Mouse (Mus musculus) adrenal gland, postnatal 36 days (tissue): ENCODE results near the gene H60c. TPM values are rescaled to one million over a fixed set of nuclear protein-coding genes. Genes with fewer than 3 reads are reported as not detected.
"Not testable (repeated sequence)": the region's sequence is repeated elsewhere in the genome, so short reads cannot be mapped to it uniquely, and the experiment has no call there.

Experiments used
- DNase-seq, 2 experiments: peaks; one replicate each; pipeline ENCODE4 v3.0.0; 2021; ENCODE audit warnings: mixed read lengths in 1 of 2
- long read RNA-seq, 2 experiments: library from polyadenylated mRNA; stranded (forward); transcript quantifications; one replicate each; pipeline ENCODE4 v2.0.0; 2021; ENCODE audit warnings: borderline sequencing depth in 2 of 2
- total RNA-seq, 2 experiments: library from RNA; stranded (reverse); gene quantifications; 2 replicates each; pipeline ENCODE4 v1.2.3; 2021

Gene H60c
- total RNA-seq, result not detected
- long read RNA-seq, experiment 1, result 0 reads
- long read RNA-seq, experiment 2, result 0 reads

GRCm38 (mm10) chr10:3267671-3268070 is at the start of gene H60c:
H60c (minus strand) TSS chr10:3267771.
- no peak for DNase-seq

GRCm38 (mm10) chr10:3308821-3309206 is 41.2 kb upstream of the H60c start:
- no peak for DNase-seq

- DNase-seq, result no peak
Observed at GRCm38 (mm10) chr10:3308180-3308820, 40.7 kb upstream of the H60c start.

GRCm38 (mm10) chr10:3307752-3308151 is 40.2 kb upstream of the H60c start:
- DNase-seq, result peak in 1 of 2 experiments; percentile 4

GRCm38 (mm10) chr10:3293969-3294368 is 26.4 kb upstream of the H60c start:
- DNase-seq, result no peak

- peak; percentile 23 to 40 for DNase-seq
Observed at GRCm38 (mm10) chr10:3281047-3281446, 13.5 kb upstream of the H60c start.

GRCm38 (mm10) chr10:3274065-3274464 is 6.5 kb upstream of the H60c start:
- DNase-seq, result no peak

- DNase-seq, result peak in 1 of 2 experiments; percentile 20
Observed at GRCm38 (mm10) chr10:3271036-3271435, 3.5 kb upstream of the H60c start.

- no peak for DNase-seq
Observed at GRCm38 (mm10) chr10:3266729-3267128, 842 bp downstream of the H60c start.

GRCm38 (mm10) chr10:3262784-3263183 is 4.8 kb downstream of the H60c start:
- DNase-seq, result no peak

- no peak for DNase-seq
Observed at GRCm38 (mm10) chr10:3257391-3257790, 10.2 kb downstream of the H60c start.

- DNase-seq, result not testable (repeated sequence)
Observed at GRCm38 (mm10) chr10:3238436-3238835, 29.1 kb downstream of the H60c start.

- peak; percentile 55 to 62 for DNase-seq
Observed at GRCm38 (mm10) chr10:3236638-3237270, 30.8 kb downstream of the H60c start.

- peak; percentile 6 to 22 for DNase-seq
Observed at GRCm38 (mm10) chr10:3228447-3229195, 39.0 kb downstream of the H60c start.

Other genes starting within 250 kb of the H60c start
- 10 to 100 TPM; 10.5 to 30.7 TPM for gene Ppp1r14c, start 98.3 kb upstream of the H60c start, total RNA-seq